Mouse (Mus musculus) thymus, postnatal 4 days (tissue): ENCODE measurements around the gene Pax2.
"Not testable (repeated sequence)": the region's sequence is repeated elsewhere in the genome, so short reads cannot be mapped to it uniquely, and the experiment has no call there.

ENCODE experiments used
- DNase-seq: peaks from one replicate; pipeline ENCODE4 v3.0.0; 2021

Pax2 gene

GRCm38 (mm10) chr19:44837426-44838205 is 81.8 kb downstream of the Pax2 start:
- DNase-seq, result no peak

DNA sequence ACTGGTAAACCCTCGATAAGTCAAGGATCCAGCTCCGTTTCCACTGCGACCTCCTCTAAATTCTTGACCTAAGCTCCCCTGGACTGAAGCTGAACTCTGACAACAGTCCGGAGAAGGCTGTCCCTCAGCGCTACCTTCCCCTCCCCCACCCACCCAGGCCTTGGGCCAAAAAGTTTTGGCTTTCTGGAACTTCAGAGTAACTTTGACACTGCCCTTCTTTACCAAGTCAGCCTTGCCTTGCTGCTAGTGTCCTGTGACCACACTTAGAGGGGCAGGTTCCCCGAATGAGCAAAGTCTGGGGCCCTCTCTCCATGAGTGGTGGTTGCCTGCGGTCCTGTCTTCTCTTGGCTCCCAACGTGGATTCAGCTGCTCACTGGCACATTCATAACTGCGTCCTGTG is 82.5 kb downstream of the Pax2 start:
- DNase-seq, result no peak

DNA sequence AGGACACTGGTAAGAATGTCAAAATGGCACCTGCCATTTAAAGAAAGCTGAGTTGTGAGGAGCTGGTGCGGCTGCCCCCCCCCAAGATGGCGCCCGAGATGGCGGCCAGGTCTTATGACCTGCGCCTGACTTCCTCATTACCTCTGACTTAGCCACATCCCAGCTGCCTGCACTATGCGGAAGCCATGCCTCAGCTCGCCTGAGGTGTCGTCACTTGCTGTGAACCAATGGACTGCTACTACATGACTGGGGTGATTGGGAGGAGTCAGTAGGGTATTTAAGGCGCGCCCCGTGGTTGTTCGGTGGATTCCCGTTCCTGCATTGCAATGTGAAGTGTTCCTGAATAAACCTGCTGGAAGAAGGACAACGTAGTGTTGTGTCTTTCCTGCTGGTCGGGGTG is 86.8 kb downstream of the Pax2 start:
- DNase-seq, result not testable (repeated sequence)

DNA sequence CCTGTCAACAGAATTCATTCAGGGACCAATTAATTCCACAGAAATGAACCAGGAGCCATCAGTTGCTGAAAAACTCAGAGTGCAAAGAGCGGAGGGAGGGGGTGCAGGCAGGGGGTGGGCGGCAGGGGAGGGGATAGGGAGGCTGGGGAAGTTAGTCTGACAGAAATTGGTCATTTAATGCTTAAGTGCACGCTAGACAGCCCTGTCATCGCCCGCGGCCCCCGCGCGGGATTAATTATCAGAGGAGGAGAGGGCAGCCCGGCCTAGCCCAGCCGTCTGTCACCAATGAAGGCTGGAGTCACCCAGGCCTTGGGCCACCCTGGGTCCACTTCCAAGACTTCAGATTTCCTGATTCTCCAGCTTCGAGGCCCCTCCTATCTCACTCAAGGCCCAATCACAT is 93.6 kb downstream of the Pax2 start:
- DNase-seq, result no peak

DNA sequence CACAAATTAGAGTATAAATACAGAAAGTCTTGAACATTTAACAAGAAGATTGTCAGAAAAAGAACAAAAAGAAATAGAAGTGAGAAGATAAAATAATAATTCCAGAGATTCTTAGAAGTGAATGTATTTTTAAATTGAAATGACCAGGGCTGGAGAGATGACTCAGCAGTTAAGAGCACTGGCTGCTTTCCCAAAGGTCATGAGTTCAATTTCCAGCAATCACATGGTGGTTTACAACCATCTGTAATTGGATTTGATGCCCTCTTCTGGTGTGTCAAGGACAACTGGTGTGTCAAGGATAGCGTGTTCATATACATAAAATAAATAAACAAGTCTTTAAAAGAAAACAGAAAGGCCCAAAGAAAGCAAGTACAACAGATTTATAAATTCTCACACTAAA is 102.8 kb downstream of the Pax2 start:
- no peak for DNase-seq

- no peak for DNase-seq
These were observed 112.9 kb downstream of the Pax2 start for GRCm38 (mm10) chr19:44868766-44869165.

DNA sequence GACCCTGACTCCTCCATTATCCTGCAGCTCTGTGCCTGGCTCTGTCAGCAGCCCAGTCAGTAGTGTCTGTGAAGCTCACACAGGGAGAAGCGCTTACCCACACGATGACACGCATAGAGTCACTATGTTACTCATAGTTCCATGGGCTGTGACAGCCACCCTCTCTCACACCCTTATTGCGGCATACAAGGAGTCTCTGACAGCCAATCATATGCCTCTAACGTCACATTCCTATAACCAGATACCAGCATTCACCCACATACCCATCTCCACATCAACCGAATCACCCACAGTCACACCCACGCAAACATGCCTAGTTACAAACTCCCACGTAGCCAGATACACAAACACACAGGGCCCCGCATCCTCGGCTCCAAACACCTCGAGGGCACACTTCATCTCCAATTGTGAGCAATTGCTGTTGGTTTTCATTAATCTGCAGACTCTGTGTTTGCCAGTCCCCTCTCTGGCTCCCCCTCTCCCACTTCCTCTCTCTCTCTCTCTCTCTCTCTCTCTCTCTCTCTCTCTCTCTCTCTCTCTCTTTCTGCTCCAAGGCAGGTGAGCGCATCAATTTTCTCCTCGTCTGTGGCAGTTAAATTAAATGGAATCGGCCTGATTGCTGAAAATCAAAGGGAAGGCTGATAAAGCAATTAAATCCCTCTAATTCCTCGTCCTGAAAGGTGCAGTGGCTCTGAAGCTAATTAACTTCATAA is 118.5 kb downstream of the Pax2 start:
- no peak for DNase-seq

- DNase-seq, result no peak
These were observed 119.1 kb downstream of the Pax2 start for GRCm38 (mm10) chr19:44874928-44875327.

DNA sequence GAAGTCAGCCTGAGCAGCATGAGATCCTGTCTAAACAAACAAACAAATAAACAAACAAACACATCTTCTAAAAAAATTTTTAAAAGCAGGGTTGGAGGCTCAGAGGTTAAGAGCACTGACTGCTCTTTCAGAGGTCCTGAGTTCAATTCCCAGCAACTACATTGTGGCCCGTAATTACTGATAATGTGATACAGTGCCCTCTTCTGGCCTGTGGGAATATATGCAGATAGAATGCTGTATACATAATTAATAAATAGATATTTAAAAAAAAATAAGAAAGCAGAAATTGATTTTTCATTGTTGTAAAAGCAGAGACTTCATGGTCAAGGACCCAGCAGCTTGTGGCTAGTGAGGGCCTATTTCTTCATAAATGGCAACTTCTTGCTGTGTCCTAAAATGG is 119.9 kb downstream of the Pax2 start:
- DNase-seq, result no peak

DNA sequence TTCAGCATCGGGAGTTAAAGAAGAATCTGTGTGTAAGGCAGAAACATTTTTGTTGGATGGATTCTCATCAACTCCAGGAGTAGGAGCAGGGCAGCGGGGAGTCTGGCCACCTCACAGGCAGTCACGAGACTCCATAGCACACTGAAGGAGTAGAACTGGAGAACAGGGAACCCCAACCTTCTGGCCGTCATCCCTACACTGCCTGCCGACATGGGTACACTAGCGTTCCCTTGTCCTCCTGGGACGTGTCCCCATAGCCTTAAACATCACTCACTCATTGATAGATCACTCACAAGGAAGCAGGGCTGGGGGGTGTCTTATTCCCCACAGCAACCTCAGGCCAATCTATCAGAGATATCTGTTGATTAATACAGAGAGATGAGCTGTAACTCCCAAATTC is 120.7 kb downstream of the Pax2 start:
- no peak for DNase-seq

DNA sequence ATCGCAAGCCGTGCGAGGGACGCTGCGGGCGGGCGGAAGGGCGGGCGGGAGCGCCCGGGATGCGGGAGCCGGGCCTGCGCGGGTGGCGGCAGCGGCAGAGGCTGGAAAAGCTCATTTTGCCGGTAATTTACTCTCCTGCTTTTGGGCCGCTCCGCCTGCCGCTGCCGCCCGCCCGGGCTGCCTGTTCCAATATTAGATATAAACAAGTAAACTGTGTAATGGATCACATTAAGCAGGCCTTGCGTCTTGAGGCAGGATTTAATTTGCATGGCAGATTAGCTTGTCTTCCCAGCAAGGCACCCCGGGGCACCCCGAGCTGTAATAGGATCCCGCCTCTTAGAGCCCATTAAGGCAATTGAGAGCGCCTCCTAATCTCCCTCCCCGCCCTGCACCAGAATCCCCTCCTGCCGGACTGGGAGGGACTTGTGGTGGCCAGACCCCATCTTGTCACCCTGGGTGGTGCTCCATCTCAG is 126.7 kb downstream of the Pax2 start:
- no peak for DNase-seq

DNA sequence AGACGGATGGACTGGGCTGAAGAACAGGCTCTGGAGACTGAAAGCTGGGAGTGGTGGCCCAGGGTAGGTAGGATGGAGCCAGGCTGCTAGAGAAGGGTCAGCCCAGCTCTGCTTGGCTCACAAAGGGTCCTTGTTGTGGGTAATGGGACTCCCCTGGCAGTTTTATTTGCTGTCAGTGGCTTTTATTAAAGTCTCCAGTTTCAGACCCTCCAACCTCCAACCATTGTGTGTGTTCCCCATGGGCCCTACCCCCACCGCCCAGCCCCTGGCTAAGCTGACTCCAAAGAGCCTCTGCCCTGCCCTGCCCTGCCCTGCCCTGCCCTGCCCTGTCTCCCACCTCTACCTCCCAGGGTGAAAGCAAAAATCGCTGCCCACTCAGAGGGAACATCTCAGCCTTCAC is 128.5 kb downstream of the Pax2 start:
- DNase-seq, result no peak

DNA sequence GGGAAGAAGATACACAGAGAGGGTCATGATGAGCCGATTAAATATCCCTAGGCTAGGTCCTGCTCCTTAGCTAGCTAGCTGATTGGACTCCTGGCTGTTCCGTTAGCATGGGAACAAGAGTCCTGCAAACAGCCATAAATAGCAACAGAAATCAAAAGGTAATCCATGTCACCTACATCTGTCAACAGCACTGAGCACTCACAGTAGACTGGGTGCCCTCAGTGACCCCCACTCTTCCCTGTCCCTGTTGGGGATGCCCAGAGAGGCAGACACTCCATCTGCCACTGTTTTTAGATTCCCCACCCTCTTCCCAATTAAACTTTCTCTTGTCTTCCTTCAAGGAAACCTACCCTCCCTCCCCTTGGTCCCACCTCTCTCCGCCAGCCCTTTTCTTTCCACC is 130.6 kb downstream of the Pax2 start:
- no peak for DNase-seq
